Mouse (Mus musculus) liver, postnatal 0 days (tissue): ENCODE data around the gene Mrps14. TPM values are rescaled to one million over a fixed set of nuclear protein-coding genes. Genes with fewer than 3 reads are reported as not detected.

Experiments
- ATAC-seq: fragments of 200-750 bp; cut with Nextera tagmentation; 2 replicates; pipeline ENCODE4 v1.8.0; 2017; ENCODE audit warnings: mild to moderate bottlenecking, moderate library complexity
- DNase-seq: peaks from one replicate; pipeline ENCODE4 v3.0.0-alpha.2; 2016
- H3K27ac ChIP-seq: fragments of 300-500 bp; sonication (generic); 2 replicates; pipeline ENCODE4 v1.5.1; 2014; ENCODE audit warnings: antibody characterized with exemption, moderate library complexity, mild to moderate bottlenecking, low read depth
- H3K27me3 ChIP-seq: fragments of 300-500 bp; sonication (generic); 2 replicates; pipeline ENCODE4 v1.6.1; 2014; ENCODE audit warnings: low read length, control low read depth, mixed read lengths; ENCODE audit not compliant: insufficient read depth
- H3K36me3 ChIP-seq: fragments of 300-500 bp; sonication (generic); replicated peaks from 2 replicates; pipeline ENCODE4 v1.6.1; 2014; ENCODE audit warnings: mild to moderate bottlenecking, control low read depth, low read length, moderate library complexity, mixed read lengths; ENCODE audit not compliant: insufficient read depth
- H3K4me1 ChIP-seq: fragments of 300-500 bp; sonication (generic); 2 replicates; pipeline ENCODE4 v1.6.1; 2014; ENCODE audit warnings: antibody characterized with exemption, mild to moderate bottlenecking, control low read depth; ENCODE audit not compliant: insufficient read depth
- H3K4me2 ChIP-seq: fragments of 300-500 bp; sonication (generic); 2 replicates; pipeline ENCODE4 v1.6.1; 2014; ENCODE audit warnings: low read depth, mild to moderate bottlenecking, low read length, moderate library complexity, mixed read lengths
- H3K4me3 ChIP-seq: fragments of 300-500 bp; sonication (generic); 2 replicates; pipeline ENCODE4 v1.5.1; 2014; ENCODE audit warnings: low read depth, low read length
- H3K9ac ChIP-seq: fragments of 300-500 bp; sonication (generic); replicated peaks from 2 replicates; pipeline ENCODE4 v1.6.1; 2014; ENCODE audit warnings: mild to moderate bottlenecking, moderate library complexity
- H3K9me3 ChIP-seq: fragments of 300-500 bp; sonication (generic); 2 replicates; pipeline ENCODE4 v1.6.1; 2016; ENCODE audit warnings: mild to moderate bottlenecking, control low read depth, low read length, mixed read lengths
- CTCF ChIP-seq: sonication (generic); IDR thresholded peaks from 2 replicates; pipeline ENCODE4 v1.5.1; 2016; ENCODE audit warnings: antibody characterized with exemption, low read depth
- EP300 ChIP-seq: IDR thresholded peaks from 2 replicates; pipeline ENCODE4 v1.6.1; 2016; ENCODE audit warnings: antibody characterized with exemption, low read depth, mild to moderate bottlenecking
- WGBS: fragments of 180-500 bp; shearing (Covaris S2); extraction: QIAGEN DNeasy Blood & Tissue Kit; methylation state at CpG from one replicate; pipeline ENCODE4 v1.1.7; 2014; ENCODE audit not compliant: insufficient replicate concordance; 5-methylcytosine and 5-hydroxymethylcytosine counted together
- polyA plus RNA-seq: library from polyadenylated mRNA; unstranded; fragments of >200 nt; fragmentation: Nextera tagmentation; extraction: Ambion mirVana; gene quantifications from 2 replicates; pipeline ENCODE4 v1.2.1, GENCODE M21; 2015

Gene Mrps14
- polyA plus RNA-seq, 1 experiment from 2014 or later = 167 TPM

- TF ChIP-seq CTCF (no peak), EP300 (no peak)
- 80% methylated on average over 3 of the region's 3 CpGs for WGBS
- DNase-seq (no peak), ATAC-seq (no peak)
- Histone ChIP-seq H3K27me3 (no peaks in the 10 kb centered on the region), H3K4me2 (no peak overlapping the region), H3K36me3 (peaks cover 2% of the 10 kb centered on the region; the same call in 1 of the 2 replicates), H3K9me3 (no peaks in the 10 kb centered on the region), H3K27ac (no peak overlapping the region), H3K4me3 (no peak overlapping the region), H3K9ac (no peak overlapping the region), H3K4me1 (peaks cover 4% of the 10 kb centered on the region; the same call in 1 of the 2 replicates)
Observed at GRCm38 (mm10) chr1:160217898-160218297, 22.9 kb downstream of the Mrps14 start.

- H3K4me3 ChIP-seq = no peak overlapping the region
- 84% methylated on average over 2 of the region's 2 CpGs for whole genome bisulfite sequencing
- TF ChIP-seq CTCF = no peak
- ATAC-seq = no peak
- no peak overlapping the region for H3K4me2 ChIP-seq
- 0 out of 2 replicates have a peak, but pooled peaks cover 4% of the 10 kb centered on the region for H3K4me1 ChIP-seq
- H3K9ac ChIP-seq = no peak overlapping the region
- DNase-seq = no peak
- H3K27ac ChIP-seq = no peak overlapping the region
- peaks cover 21% of the 10 kb centered on the region for H3K36me3 ChIP-seq
- no peaks in the 10 kb centered on the region for H3K27me3 ChIP-seq
- H3K9me3 ChIP-seq = no peaks in the 10 kb centered on the region
Observed at GRCm38 (mm10) chr1:160224093-160224492, 29.1 kb downstream of the Mrps14 start.

DNA sequence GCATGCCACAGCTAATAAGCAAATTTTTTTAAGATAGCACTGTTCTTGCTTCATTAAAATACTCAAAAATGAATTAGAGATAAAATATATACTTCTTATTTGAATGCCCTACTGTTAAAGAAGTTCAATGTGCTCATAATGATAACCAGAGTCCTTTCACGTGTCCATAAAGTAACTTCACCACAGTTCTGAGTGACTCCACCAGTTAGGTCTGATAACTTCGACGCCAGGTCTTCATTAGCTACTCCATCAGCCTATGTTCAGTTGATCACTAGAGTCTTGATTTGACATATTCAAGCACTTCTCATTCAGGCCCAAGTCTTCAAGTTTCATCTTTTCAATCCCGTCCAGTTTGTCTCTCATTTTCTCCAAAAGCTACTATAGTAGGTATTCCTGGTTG is 32.2 kb downstream of the Mrps14 start:
- Histone ChIP-seq H3K4me3 (no peak overlapping the region), H3K9ac (no peak overlapping the region), H3K4me2 (no peak overlapping the region), H3K27me3 (no peaks in the 10 kb centered on the region), H3K27ac (no peak overlapping the region), H3K4me1 (0 out of 2 replicates have a peak, but pooled peaks cover 4% of the 10 kb centered on the region), H3K9me3 (no peaks in the 10 kb centered on the region), H3K36me3 (peaks cover 27% of the 10 kb centered on the region)
- 72% methylated on average over 4 of the region's 4 CpGs for WGBS
- DNase-seq (no peak), ATAC-seq (no peak)
- TF ChIP-seq EP300 (no peak), CTCF (no peak)

DNA sequence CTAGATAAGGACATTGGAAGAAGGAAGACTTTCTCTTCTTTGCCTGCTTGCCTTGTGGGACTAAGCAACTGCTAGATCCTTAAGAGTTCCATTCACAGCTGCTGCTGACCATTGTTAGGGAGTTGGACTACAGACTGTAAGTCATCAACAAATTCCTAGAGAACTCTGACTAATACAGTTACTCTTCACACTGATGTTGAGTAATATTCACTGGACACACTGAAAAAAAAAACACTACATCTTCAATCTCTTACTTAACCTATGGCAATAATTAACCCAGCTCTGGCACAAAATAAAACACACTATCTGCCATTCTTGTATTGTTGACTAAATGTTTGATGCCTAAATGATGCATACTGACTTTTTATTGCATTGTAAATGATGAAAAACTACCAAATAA is 32.8 kb downstream of the Mrps14 start:
- Histone ChIP-seq H3K27me3 (no peaks in the 10 kb centered on the region), H3K27ac (no peak overlapping the region), H3K9ac (no peak overlapping the region), H3K36me3 (peaks cover 27% of the 10 kb centered on the region), H3K4me2 (no peak overlapping the region), H3K4me3 (no peak overlapping the region), H3K4me1 (0 out of 2 replicates have a peak, but pooled peaks cover 4% of the 10 kb centered on the region), H3K9me3 (no peaks in the 10 kb centered on the region)
- DNase-seq (no peak), ATAC-seq (peak; percentile 31; the same call in 1 of the 2 replicates)
- no peak for TF ChIP-seq EP300
- no peak for TF ChIP-seq CTCF

DNA sequence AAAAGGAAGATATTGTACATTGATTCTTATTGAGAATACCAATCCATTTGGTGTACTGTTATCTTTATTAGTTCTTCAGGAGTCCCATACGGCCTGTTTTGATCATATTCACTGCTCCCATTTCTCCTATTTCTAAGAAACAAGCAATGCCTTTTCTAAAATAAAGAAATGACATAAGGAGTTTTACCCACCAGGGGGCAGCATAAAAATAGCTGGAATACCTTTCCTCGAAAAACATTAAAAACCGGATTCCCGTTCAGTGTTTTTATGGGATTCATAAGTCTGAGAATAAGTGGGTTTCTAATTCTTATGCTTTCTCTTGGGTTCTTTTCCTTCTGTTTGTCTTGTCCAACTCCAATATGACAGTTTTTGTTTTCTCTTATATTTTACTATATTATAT is 36.0 kb downstream of the Mrps14 start:
- no peaks in the 10 kb centered on the region for H3K27me3 ChIP-seq
- no peak overlapping the region for H3K9ac ChIP-seq
- DNase-seq (no peak), ATAC-seq (no peak)
- H3K4me2 ChIP-seq = no peak overlapping the region
- peaks cover 16% of the 10 kb centered on the region; the same call in 1 of the 2 replicates for H3K36me3 ChIP-seq
- TF ChIP-seq EP300 (no peak), CTCF (peak; percentile 55)
- WGBS = 60% methylated on average over 4 of the region's 4 CpGs
- no peaks in the 10 kb centered on the region for H3K9me3 ChIP-seq
- H3K4me1 ChIP-seq = 0 out of 2 replicates have a peak, but pooled peaks cover 4% of the 10 kb centered on the region
- H3K4me3 ChIP-seq = no peak overlapping the region
- no peak overlapping the region for H3K27ac ChIP-seq

DNA sequence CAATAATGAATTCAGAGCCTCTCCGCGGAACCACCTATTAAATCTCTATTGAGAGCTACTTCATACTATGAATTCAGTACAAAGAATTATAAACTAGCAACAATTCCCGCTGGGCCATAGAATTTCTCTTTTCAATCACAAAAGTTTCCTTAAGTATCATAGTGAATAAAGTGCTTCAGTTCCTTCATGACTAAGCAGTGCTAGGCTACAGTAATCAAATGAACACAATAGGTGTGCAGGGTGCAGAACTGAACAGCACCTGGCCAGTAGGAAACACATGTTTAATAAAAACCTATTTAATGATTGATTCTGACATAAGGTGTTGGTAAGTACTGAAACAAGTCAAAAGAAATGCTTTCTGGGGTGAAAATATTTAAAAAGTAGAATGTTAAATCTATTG is 37.1 kb downstream of the Mrps14 start:
- no peaks in the 10 kb centered on the region for H3K27me3 ChIP-seq
- TF ChIP-seq CTCF (no peak), EP300 (no peak)
- 95% methylated on average over 3 of the region's 3 CpGs for WGBS

GRCm38 (mm10) chr1:160233921-160234320 is 38.9 kb downstream of the Mrps14 start:
- DNase-seq (peak; percentile 39), ATAC-seq (peak; percentile 40; the same call in 1 of the 2 replicates)
- H3K9me3 ChIP-seq = no peaks in the 10 kb centered on the region
- H3K4me3 ChIP-seq = no peak overlapping the region
- H3K27ac ChIP-seq = peak overlapping the region; percentile 69
- H3K27me3 ChIP-seq = no peaks in the 10 kb centered on the region
- TF ChIP-seq EP300 = no peak
- no peak for TF ChIP-seq CTCF
- H3K4me1 ChIP-seq = no peaks in the 10 kb centered on the region
- H3K9ac ChIP-seq = no peak overlapping the region
- H3K36me3 ChIP-seq = peaks cover 22% of the 10 kb centered on the region; the same call in 1 of the 2 replicates
- no peak overlapping the region for H3K4me2 ChIP-seq

More for the DNA sequence above, 37.1 kb downstream of the Mrps14 start:
- H3K36me3 ChIP-seq = peaks cover 13% of the 10 kb centered on the region; the same call in 1 of the 2 replicates
- no peak overlapping the region for H3K9ac ChIP-seq
- no peak overlapping the region for H3K4me3 ChIP-seq
- DNase-seq = no peak
- H3K27ac ChIP-seq = no peak overlapping the region
- H3K4me2 ChIP-seq = no peak overlapping the region
- 0 out of 2 replicates have a peak, but pooled peaks cover 4% of the 10 kb centered on the region for H3K4me1 ChIP-seq
- H3K9me3 ChIP-seq = no peaks in the 10 kb centered on the region
- ATAC-seq = no peak
